Mouse (Mus musculus): ENCODE measurements around the gene Tlr11. TPM values are rescaled to one million over a fixed set of nuclear protein-coding genes. Genes with fewer than 3 reads are reported as not detected.

The Tlr11 gene
- polyA plus RNA-seq (2014; fragmentation: Nextera tagmentation; extraction: Ambion mirVana): not detected in 2 replicates

DNA sequence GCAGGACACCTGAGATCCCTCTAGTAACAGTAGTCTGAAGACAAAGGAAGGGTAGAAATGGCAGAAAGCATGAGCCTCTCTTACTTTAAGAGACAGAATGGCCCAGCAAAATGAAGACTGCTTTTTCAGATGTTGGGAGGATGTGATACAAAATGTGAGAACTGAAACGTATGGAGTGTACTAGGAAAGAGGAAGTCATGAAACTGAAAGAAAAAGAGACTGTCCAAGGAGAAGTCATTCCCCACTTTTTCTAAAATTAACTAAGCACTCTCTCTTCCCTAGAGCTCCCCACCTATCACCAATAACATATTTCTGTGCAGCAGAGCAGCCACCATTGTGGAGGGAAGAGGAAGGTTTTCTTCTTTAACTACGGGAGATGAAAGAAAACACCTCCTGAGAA is at the start of gene Tlr11:
Tlr11 (plus strand) TSS at position 322 of the 400 bp plus-strand sequence.
- Histone ChIP-seq H3K4me2 (ENCODE audit: low read depth, low read length) (no peak within 1 kb of the TSS), H3K27ac (replicated peaks; ENCODE audit: low read depth, low read length) (no peak within 1 kb of the TSS), H3K27me3 (ENCODE audit: control insufficient read depth, insufficient read depth, low read length) (no peaks in the 10 kb centered on the region), H3K4me1 (ENCODE audit: control insufficient read depth, insufficient read depth, low read length) (no peaks in the 10 kb centered on the region), H3K36me3 (replicated peaks; ENCODE audit: control insufficient read depth, insufficient read depth, low read depth, low read length) (no peaks in the 10 kb centered on the region), H3K9ac (replicated peaks; ENCODE audit: low read length) (no peak within 1 kb of the TSS), H3K4me3 (ENCODE audit: low read depth, low read length) (no peak within 1 kb of the TSS), H3K9me3 (replicated peaks; ENCODE audit: control insufficient read depth, low read length) (no peaks in the 10 kb centered on the region)
- ATAC-seq (replicated peaks; ENCODE audit: insufficient number of reproducible peaks, low FRiP score, low TSS enrichment, low read depth) (no peak), DNase-seq (ENCODE audit: low spot score) (no peak)
- WGBS: 87% methylated on average over 2 of the region's 2 CpGs

DNA sequence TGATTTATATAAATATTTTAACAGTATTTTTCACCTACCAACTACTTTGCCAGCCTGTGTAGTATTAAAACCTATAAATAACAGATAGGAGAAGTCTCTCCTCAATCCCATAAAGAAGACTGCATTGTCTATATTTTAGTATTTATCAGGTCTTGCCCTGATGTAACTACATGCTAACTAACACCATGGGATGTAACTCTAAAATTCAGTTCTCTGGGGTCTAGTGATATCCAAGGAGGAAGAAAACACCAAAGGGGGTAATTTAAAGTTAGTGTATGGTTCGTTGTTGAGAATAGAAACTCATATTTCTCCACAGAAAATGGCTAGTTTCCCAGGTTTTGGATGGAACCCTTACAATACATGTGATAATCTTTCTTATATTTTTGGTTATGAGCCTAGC is 31.1 kb upstream of the Tlr11 start, which contains the start of gene Olfr734:
Olfr734 (minus strand) TSS at position 101 of the 400 bp plus-strand sequence.
- 78% methylated on average over 1 of the region's 1 CpGs for WGBS
- Histone ChIP-seq H3K4me3 (ENCODE audit: low read depth, low read length) (no peak within 1 kb of the TSS), H3K36me3 (replicated peaks; ENCODE audit: control insufficient read depth, insufficient read depth, low read depth, low read length) (no peaks in the 10 kb centered on the region), H3K4me1 (ENCODE audit: control insufficient read depth, insufficient read depth, low read length) (no peaks in the 10 kb centered on the region), H3K9ac (replicated peaks; ENCODE audit: low read length) (no peak within 1 kb of the TSS), H3K9me3 (replicated peaks; ENCODE audit: control insufficient read depth, low read length) (no peaks in the 10 kb centered on the region), H3K4me2 (ENCODE audit: low read depth, low read length) (no peak within 1 kb of the TSS), H3K27me3 (ENCODE audit: control insufficient read depth, insufficient read depth, low read length) (no peaks in the 10 kb centered on the region), H3K27ac (replicated peaks; ENCODE audit: low read depth, low read length) (no peak within 1 kb of the TSS)
- ATAC-seq (replicated peaks; ENCODE audit: insufficient number of reproducible peaks, low FRiP score, low TSS enrichment, low read depth) (no peak), DNase-seq (ENCODE audit: low spot score) (no peak)

- Histone ChIP-seq H3K27ac (replicated peaks; ENCODE audit: low read depth, low read length) (no peak within 1 kb of the TSS), H3K4me2 (ENCODE audit: low read depth, low read length) (no peak within 1 kb of the TSS), H3K9ac (replicated peaks; ENCODE audit: low read length) (no peak within 1 kb of the TSS), H3K9me3 (replicated peaks; ENCODE audit: control insufficient read depth, low read length) (no peaks in the 10 kb centered on the region), H3K36me3 (replicated peaks; ENCODE audit: control insufficient read depth, insufficient read depth, low read depth, low read length) (no peaks in the 10 kb centered on the region), H3K4me1 (ENCODE audit: control insufficient read depth, insufficient read depth, low read length) (no peaks in the 10 kb centered on the region), H3K27me3 (ENCODE audit: control insufficient read depth, insufficient read depth, low read length) (no peaks in the 10 kb centered on the region), H3K4me3 (ENCODE audit: low read depth, low read length) (no peak within 1 kb of the TSS)
- DNase-seq (ENCODE audit: low spot score) (no peak), ATAC-seq (replicated peaks; ENCODE audit: insufficient number of reproducible peaks, low FRiP score, low TSS enrichment, low read depth) (no peak)
- 80% methylated on average over 2 of the region's 2 CpGs for WGBS
Observed at GRCm38 (mm10) chr14:50348796-50349195, 8.9 kb upstream of the Tlr11 start, which contains the start of gene Olfr735. TSS of gene Olfr735 (minus strand) at chr14:50348872.

- 50% methylated on average over 3 of the region's 3 CpGs for WGBS
- H3K9me3 ChIP-seq (replicated peaks; ENCODE audit: control insufficient read depth, low read length): no peaks in the 10 kb centered on the region
Observed at GRCm38 (mm10) chr14:50352438-50352837, 5.3 kb upstream of the Tlr11 start.

GRCm38 (mm10) chr14:50356725-50357124 is 989 bp upstream of the Tlr11 start:
- DNase-seq (ENCODE audit: low spot score) (no peak), ATAC-seq (replicated peaks; ENCODE audit: insufficient number of reproducible peaks, low FRiP score, low TSS enrichment, low read depth) (no peak)
- Histone ChIP-seq H3K4me3 (ENCODE audit: low read depth, low read length) (no peak overlapping the region), H3K4me1 (ENCODE audit: control insufficient read depth, insufficient read depth, low read length) (no peaks in the 10 kb centered on the region), H3K4me2 (ENCODE audit: low read depth, low read length) (no peak overlapping the region), H3K9me3 (replicated peaks; ENCODE audit: control insufficient read depth, low read length) (no peaks in the 10 kb centered on the region), H3K9ac (replicated peaks; ENCODE audit: low read length) (no peak overlapping the region), H3K36me3 (replicated peaks; ENCODE audit: control insufficient read depth, insufficient read depth, low read depth, low read length) (no peaks in the 10 kb centered on the region), H3K27ac (replicated peaks; ENCODE audit: low read depth, low read length) (no peak overlapping the region), H3K27me3 (ENCODE audit: control insufficient read depth, insufficient read depth, low read length) (no peaks in the 10 kb centered on the region)
- WGBS: 78% methylated on average over 2 of the region's 2 CpGs

More at GRCm38 (mm10) chr14:50352438-50352837, 5.3 kb upstream of the Tlr11 start:
- Histone ChIP-seq H3K27ac (replicated peaks; ENCODE audit: low read depth, low read length) (no peak overlapping the region), H3K4me1 (ENCODE audit: control insufficient read depth, insufficient read depth, low read length) (no peaks in the 10 kb centered on the region), H3K4me3 (ENCODE audit: low read depth, low read length) (no peak overlapping the region), H3K36me3 (replicated peaks; ENCODE audit: control insufficient read depth, insufficient read depth, low read depth, low read length) (no peaks in the 10 kb centered on the region), H3K9ac (replicated peaks; ENCODE audit: low read length) (no peak overlapping the region), H3K4me2 (ENCODE audit: low read depth, low read length) (no peak overlapping the region), H3K27me3 (ENCODE audit: control insufficient read depth, insufficient read depth, low read length) (no peaks in the 10 kb centered on the region)
- DNase-seq (ENCODE audit: low spot score) (peak; percentile 5), ATAC-seq (replicated peaks; ENCODE audit: insufficient number of reproducible peaks, low FRiP score, low TSS enrichment, low read depth) (no peak)

DNA sequence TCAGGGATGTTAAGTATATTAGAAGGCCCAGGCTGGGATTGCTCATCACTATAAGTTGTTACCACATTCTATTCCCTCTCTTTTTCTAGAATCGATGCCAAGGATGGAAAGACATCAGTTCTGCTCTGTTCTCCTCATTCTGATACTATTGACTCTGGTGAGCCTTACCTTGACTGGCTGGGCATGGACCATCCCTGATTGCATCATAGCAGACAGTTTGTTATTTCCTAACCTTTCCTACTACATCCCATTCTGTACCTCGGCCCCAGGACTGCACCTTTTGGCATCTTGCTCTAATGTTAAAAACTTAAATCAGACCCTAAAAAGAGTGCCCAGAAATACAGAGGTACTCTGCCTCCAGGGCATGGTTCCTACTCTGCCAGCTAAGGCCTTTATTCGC is 2.8 kb downstream of the Tlr11 start:
- H3K36me3 ChIP-seq (replicated peaks; ENCODE audit: control insufficient read depth, insufficient read depth, low read depth, low read length): no peaks in the 10 kb centered on the region
- H3K9ac ChIP-seq (replicated peaks; ENCODE audit: low read length): no peak overlapping the region
- H3K9me3 ChIP-seq (replicated peaks; ENCODE audit: control insufficient read depth, low read length): no peaks in the 10 kb centered on the region
- ATAC-seq (replicated peaks; ENCODE audit: insufficient number of reproducible peaks, low FRiP score, low TSS enrichment, low read depth): no peak
- 84% methylated on average over 3 of the region's 3 CpGs for WGBS
- no peak overlapping the region for H3K4me3 ChIP-seq (ENCODE audit: low read depth, low read length)
- no peak overlapping the region for H3K27ac ChIP-seq (replicated peaks; ENCODE audit: low read depth, low read length)
- no peaks in the 10 kb centered on the region for H3K27me3 ChIP-seq (ENCODE audit: control insufficient read depth, insufficient read depth, low read length)
- H3K4me1 ChIP-seq (ENCODE audit: control insufficient read depth, insufficient read depth, low read length): no peaks in the 10 kb centered on the region
- no peak overlapping the region for H3K4me2 ChIP-seq (ENCODE audit: low read depth, low read length)
- no peak for DNase-seq (ENCODE audit: low spot score)

- Histone ChIP-seq H3K27ac (replicated peaks; ENCODE audit: low read depth, low read length) (no peak overlapping the region), H3K4me1 (ENCODE audit: control insufficient read depth, insufficient read depth, low read length) (no peaks in the 10 kb centered on the region), H3K9ac (replicated peaks; ENCODE audit: low read length) (no peak overlapping the region), H3K36me3 (replicated peaks; ENCODE audit: control insufficient read depth, insufficient read depth, low read depth, low read length) (no peaks in the 10 kb centered on the region), H3K4me2 (ENCODE audit: low read depth, low read length) (no peak overlapping the region), H3K9me3 (replicated peaks; ENCODE audit: control insufficient read depth, low read length) (no peaks in the 10 kb centered on the region), H3K27me3 (ENCODE audit: control insufficient read depth, insufficient read depth, low read length) (no peaks in the 10 kb centered on the region), H3K4me3 (ENCODE audit: low read depth, low read length) (no peak overlapping the region)
- ATAC-seq (replicated peaks; ENCODE audit: insufficient number of reproducible peaks, low FRiP score, low TSS enrichment, low read depth) (no peak), DNase-seq (ENCODE audit: low spot score) (no peak)
- WGBS: 82% methylated on average over 2 of the region's 2 CpGs
Observed at GRCm38 (mm10) chr14:50363561-50363960, 5.8 kb downstream of the Tlr11 start.

- no peak within 1 kb of the TSS for H3K9ac ChIP-seq (replicated peaks; ENCODE audit: low read length)
- no peaks in the 10 kb centered on the region for H3K36me3 ChIP-seq (replicated peaks; ENCODE audit: control insufficient read depth, insufficient read depth, low read depth, low read length)
- H3K27me3 ChIP-seq (ENCODE audit: control insufficient read depth, insufficient read depth, low read length): no peaks in the 10 kb centered on the region
- no peak within 1 kb of the TSS for H3K27ac ChIP-seq (replicated peaks; ENCODE audit: low read depth, low read length)
- H3K4me1 ChIP-seq (ENCODE audit: control insufficient read depth, insufficient read depth, low read length): no peaks in the 10 kb centered on the region
- WGBS: 82% methylated on average over 2 of the region's 2 CpGs
- ATAC-seq (replicated peaks; ENCODE audit: insufficient number of reproducible peaks, low FRiP score, low TSS enrichment, low read depth) (no peak), DNase-seq (ENCODE audit: low spot score) (no peak)
- no peaks in the 10 kb centered on the region for H3K9me3 ChIP-seq (replicated peaks; ENCODE audit: control insufficient read depth, low read length)
- no peak within 1 kb of the TSS for H3K4me3 ChIP-seq (ENCODE audit: low read depth, low read length)
- no peak within 1 kb of the TSS for H3K4me2 ChIP-seq (ENCODE audit: low read depth, low read length)
Observed at GRCm38 (mm10) chr14:50380863-50381262, 23.1 kb downstream of the Tlr11 start, which contains the start of gene Olfr736. TSS of gene Olfr736 (plus strand) at chr14:50381163.

Data from embryonic facial prominence, embryonic 11.5 days (tissue).